Mouse (Mus musculus): Measurements from ENCODE around the gene Zcchc18. TPM values are rescaled to one million over a fixed set of nuclear protein-coding genes. Genes with fewer than 3 reads are reported as not detected.
A peak's percentile ranks its signal among the peaks of the same experiment; 100 is the strongest.

Gene Zcchc18
- polyA plus RNA-seq, 2 experiments = 11.4 to 17.1 TPM

- H3K27ac ChIP-seq (replicated peaks; ENCODE audit: low read depth, low read length) = no peak overlapping the region
- WGBS = 33% methylated on average over 14 of the region's 14 CpGs
- peak overlapping the region; percentile 36 for H3K4me3 ChIP-seq (replicated peaks; ENCODE audit: low read length)
- no peak for TF ChIP-seq POLR2A (IDR thresholded peaks at IDR 0.05; ENCODE audit: borderline replicate concordance, extremely low read depth, insufficient read depth, insufficient read length)
- DNase-seq (ENCODE audit: low spot score) (no peak), ATAC-seq (ENCODE audit: low FRiP score, low read depth) (no peak)
- peak overlapping the region; percentile 47; the same call in 1 of the 2 replicates for H3K9ac ChIP-seq (ENCODE audit: low read depth, low read length, severe bottlenecking)
- H3K36me3 ChIP-seq (ENCODE audit: control insufficient read depth, insufficient read depth, low read length) = no peaks in the 10 kb centered on the region
- no peaks in the 10 kb centered on the region for H3K4me1 ChIP-seq (ENCODE audit: control insufficient read depth, insufficient read depth, low read length)
- H3K27me3 ChIP-seq (ENCODE audit: control insufficient read depth, insufficient read depth, low read length) = peaks cover 10% of the 10 kb centered on the region; the same call in 1 of the 2 replicates
- no peaks in the 10 kb centered on the region for H3K9me3 ChIP-seq (ENCODE audit: control insufficient read depth, low read length)
- H3K4me2 ChIP-seq (replicated peaks; ENCODE audit: low read depth, low read length, severe bottlenecking) = peak overlapping the region; percentile 52
Observed at GRCm38 (mm10) chrX:136993641-136994040, 686 bp downstream of the Zcchc18 start.

- Histone ChIP-seq H3K27me3 (ENCODE audit: control insufficient read depth, insufficient read depth, low read length) (peaks cover 7% of the 10 kb centered on the region; the same call in 1 of the 2 replicates), H3K36me3 (ENCODE audit: control insufficient read depth, insufficient read depth, low read length) (no peaks in the 10 kb centered on the region), H3K4me3 (replicated peaks; ENCODE audit: low read length) (no peak overlapping the region), H3K4me2 (replicated peaks; ENCODE audit: low read depth, low read length, severe bottlenecking) (no peak overlapping the region), H3K27ac (replicated peaks; ENCODE audit: low read depth, low read length) (no peak overlapping the region), H3K4me1 (ENCODE audit: control insufficient read depth, insufficient read depth, low read length) (no peaks in the 10 kb centered on the region), H3K9me3 (ENCODE audit: control insufficient read depth, low read length) (no peaks in the 10 kb centered on the region), H3K9ac (ENCODE audit: low read depth, low read length, severe bottlenecking) (no peak overlapping the region)
- DNase-seq (ENCODE audit: low spot score) (no peak), ATAC-seq (ENCODE audit: low FRiP score, low read depth) (no peak)
- TF ChIP-seq POLR2A (IDR thresholded peaks at IDR 0.05; ENCODE audit: borderline replicate concordance, extremely low read depth, insufficient read depth, insufficient read length) = no peak
- WGBS = 75% methylated on average over 2 of the region's 2 CpGs
Observed at GRCm38 (mm10) chrX:136996256-136996655, 3.3 kb downstream of the Zcchc18 start.

- no peak overlapping the region for H3K4me3 ChIP-seq (replicated peaks; ENCODE audit: low read length)
- TF ChIP-seq POLR2A (IDR thresholded peaks at IDR 0.05; ENCODE audit: borderline replicate concordance, extremely low read depth, insufficient read depth, insufficient read length) = no peak
- no peak overlapping the region for H3K27ac ChIP-seq (replicated peaks; ENCODE audit: low read depth, low read length)
- no peak overlapping the region for H3K4me2 ChIP-seq (replicated peaks; ENCODE audit: low read depth, low read length, severe bottlenecking)
- WGBS = 53% methylated on average over 6 of the region's 6 CpGs
- no peak overlapping the region for H3K9ac ChIP-seq (ENCODE audit: low read depth, low read length, severe bottlenecking)
- DNase-seq (ENCODE audit: low spot score) (peak; percentile 72), ATAC-seq (ENCODE audit: low FRiP score, low read depth) (0 out of 2 replicates have a peak, but pooled peaks have one; percentile 53)
- H3K27me3 ChIP-seq (ENCODE audit: control insufficient read depth, insufficient read depth, low read length) = no peaks in the 10 kb centered on the region
- no peaks in the 10 kb centered on the region for H3K4me1 ChIP-seq (ENCODE audit: control insufficient read depth, insufficient read depth, low read length)
- peaks cover 8% of the 10 kb centered on the region; the same call in 1 of the 2 replicates for H3K36me3 ChIP-seq (ENCODE audit: control insufficient read depth, insufficient read depth, low read length)
- H3K9me3 ChIP-seq (ENCODE audit: control insufficient read depth, low read length) = no peaks in the 10 kb centered on the region
Observed at GRCm38 (mm10) chrX:137015099-137015709, 22.2 kb downstream of the Zcchc18 start.

DNA sequence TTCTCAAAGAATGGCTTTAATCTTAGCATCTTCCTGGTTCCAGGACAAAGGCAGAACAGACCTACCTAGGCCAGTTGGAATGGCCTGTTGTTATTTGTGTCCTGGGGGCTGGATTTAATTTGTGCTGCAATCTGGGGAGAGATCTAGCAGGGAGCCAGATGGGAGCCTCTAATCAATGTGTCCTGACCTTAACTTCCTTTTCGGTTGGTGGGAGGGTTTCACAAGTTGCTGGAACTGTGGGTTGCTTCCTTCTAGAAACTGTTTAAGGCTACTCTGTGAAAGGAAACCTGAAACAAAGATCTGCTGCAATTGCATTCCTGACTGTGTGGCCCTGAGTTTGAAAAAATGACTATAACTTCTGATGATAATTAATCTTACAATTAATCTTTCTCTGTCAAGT, 24.7 kb downstream of the Zcchc18 start:
- H3K4me3 ChIP-seq (replicated peaks; ENCODE audit: low read length) = no peak overlapping the region
- H3K36me3 ChIP-seq (ENCODE audit: control insufficient read depth, insufficient read depth, low read length) = peaks cover 4% of the 10 kb centered on the region
- no peak overlapping the region for H3K4me2 ChIP-seq (replicated peaks; ENCODE audit: low read depth, low read length, severe bottlenecking)
- H3K9ac ChIP-seq (ENCODE audit: low read depth, low read length, severe bottlenecking) = no peak overlapping the region
- H3K4me1 ChIP-seq (ENCODE audit: control insufficient read depth, insufficient read depth, low read length) = no peaks in the 10 kb centered on the region
- H3K9me3 ChIP-seq (ENCODE audit: control insufficient read depth, low read length) = no peaks in the 10 kb centered on the region
- no peak overlapping the region for H3K27ac ChIP-seq (replicated peaks; ENCODE audit: low read depth, low read length)
- WGBS = 33% methylated on average over 1 of the region's 1 CpGs
- ATAC-seq (ENCODE audit: low FRiP score, low read depth) (no peak), DNase-seq (ENCODE audit: low spot score) (no peak)
- H3K27me3 ChIP-seq (ENCODE audit: control insufficient read depth, insufficient read depth, low read length) = no peaks in the 10 kb centered on the region
- TF ChIP-seq POLR2A (IDR thresholded peaks at IDR 0.05; ENCODE audit: borderline replicate concordance, extremely low read depth, insufficient read depth, insufficient read length) = no peak

GRCm38 (mm10) chrX:137019310-137019709, 26.4 kb downstream of the Zcchc18 start:
- Histone ChIP-seq H3K36me3 (ENCODE audit: control insufficient read depth, insufficient read depth, low read length) (no peaks in the 10 kb centered on the region; the same call in 1 of the 2 replicates), H3K9me3 (ENCODE audit: control insufficient read depth, low read length) (no peaks in the 10 kb centered on the region), H3K27ac (replicated peaks; ENCODE audit: low read depth, low read length) (no peak overlapping the region), H3K27me3 (ENCODE audit: control insufficient read depth, insufficient read depth, low read length) (no peaks in the 10 kb centered on the region), H3K9ac (ENCODE audit: low read depth, low read length, severe bottlenecking) (no peak overlapping the region), H3K4me2 (replicated peaks; ENCODE audit: low read depth, low read length, severe bottlenecking) (no peak overlapping the region), H3K4me1 (ENCODE audit: control insufficient read depth, insufficient read depth, low read length) (no peaks in the 10 kb centered on the region), H3K4me3 (replicated peaks; ENCODE audit: low read length) (no peak overlapping the region)
- peak; percentile 64 for DNase-seq (ENCODE audit: low spot score)
- no peak for TF ChIP-seq POLR2A (IDR thresholded peaks at IDR 0.05; ENCODE audit: borderline replicate concordance, extremely low read depth, insufficient read depth, insufficient read length)
- ATAC-seq (ENCODE audit: low FRiP score, low read depth) = peak; percentile 30; the same call in 1 of the 2 replicates
- 10% methylated on average over 1 of the region's 1 CpGs for WGBS

Data from limb, embryonic 14.5 days (tissue).